In genomic region chr11:75540710-75541581, GRCm38 (mm10) we compare ENCODE assay signal across 9 mouse cellular contexts. TPM values are rescaled to one million over a fixed set of nuclear protein-coding genes. Genes with fewer than 3 reads are reported as not detected.
DNase-seq lines count a peak whose midpoint lies in the region; ATAC-seq and TF ChIP-seq lines count a peak whose summit lies in the region.
"Had no signal": no experiment of that assay in that cellular context is flagged by ENCODE, and none has a peak within 500 bp of the region (broad histone marks: within the 10 kb centered on the region; RNA-seq: fewer than 3 reads in every experiment).

No protein-coding gene starts in this region.

- no peak for TF ChIP-seq CTCF in lung, embryonic 14.5 days (IDR thresholded peaks at IDR 0.05; ENCODE audit: low read depth)

- H3K9me3 ChIP-seq in lung, embryonic 14.5 days (ENCODE audit: low read depth, low read length): no peaks in the 10 kb centered on the region

- no peaks in the 10 kb centered on the region for H3K4me1 ChIP-seq in lung, embryonic 14.5 days (ENCODE audit: insufficient read depth)

- no peaks in the 10 kb centered on the region for H3K36me3 ChIP-seq in lung, embryonic 14.5 days (ENCODE audit: insufficient read depth)

- no peak overlapping the region for H3K9ac ChIP-seq in lung, embryonic 14.5 days

- WGBS in lung, embryonic 14.5 days: 63% methylated on average over 19 of the region's 19 CpGs

- peak overlapping the region; percentile 58 for H3K27ac ChIP-seq in lung, embryonic 14.5 days (ENCODE audit: low read depth)

- peak; percentile 61 to 68 for DNase-seq in cerebellum, postnatal 25 days
- no peak for DNase-seq in cerebellum, postnatal 4 days (ENCODE audit: low spot score in 2 of 2)
- peak; percentile 33 for DNase-seq in lung, embryonic 14.5 days
- no peak for DNase-seq in lung, postnatal 25 days (ENCODE audit: low spot score)
- DNase-seq in adrenal gland, postnatal 36 days: no peak

- H3K4me3 ChIP-seq in lung, embryonic 14.5 days (ENCODE audit: low read depth, low read length): no peak overlapping the region
- H3K4me3 ChIP-seq: myocyte had no signal

- no peaks in the 10 kb centered on the region for H3K27me3 ChIP-seq in lung, embryonic 14.5 days (ENCODE audit: insufficient read depth, low read length)

- no peak for ATAC-seq in lung, embryonic 14.5 days (ENCODE audit: insufficient read depth)
- peak; percentile 27 for ATAC-seq in inflammation-experienced regulatory T-cells, adult 6 months
- ATAC-seq in monocyte, adult 5-6 weeks (replicated peaks; ENCODE audit: insufficient number of reproducible peaks, low FRiP score, low TSS enrichment, poor library complexity, severe bottlenecking): peak; percentile 93
- no peak for ATAC-seq in erythroid progenitor cell, adult 5-6 weeks (replicated peaks; ENCODE audit: low FRiP score, poor library complexity, severe bottlenecking)

- H3K4me2 ChIP-seq in lung, embryonic 14.5 days: no peak overlapping the region

RNA-seq across cellular contexts. Expression of gene Slc43a2, which starts 9.5 kb away (rescaled TPM):
- 4.0 and 6.4 TPM in 2 replicates for polyA plus RNA-seq in lung, embryonic 14.5 days (2014; fragmentation: Nextera tagmentation; extraction: Ambion mirVana)
- polyA plus RNA-seq in inflammation-experienced regulatory T-cells, adult 6 months (2017; shearing (Covaris generic)): 10 to 100 TPM; 20.1 to 22.4 (median 21.6) TPM
- 33.3 to 44.2 TPM (median 36.6 TPM) in 3 replicates for total RNA-seq in monocyte, adult 5-6 weeks (2017)
- 10 to 100 TPM; 21.4 TPM for total RNA-seq in adrenal gland, postnatal 36 days (2021)
- 4.3 and 6.3 TPM in 2 replicates for total RNA-seq in erythroid progenitor cell, adult 5-6 weeks (2015; ENCODE audit: low replicate concordance)
- total RNA-seq in erythroid progenitor cell, adult 5-6 weeks (2017; ENCODE audit: low replicate concordance): 4.5 and 8.2 TPM in 2 replicates

RNA-seq across cellular contexts. Expression of gene Scarf1, which starts 27.6 kb away (rescaled TPM):
- 11.6 and 15.2 TPM in 2 replicates for polyA plus RNA-seq in lung, embryonic 14.5 days (2014; fragmentation: Nextera tagmentation; extraction: Ambion mirVana)
- under 1 TPM; 0.18 to 0.93 (median 0.28) TPM for polyA plus RNA-seq in inflammation-experienced regulatory T-cells, adult 6 months (2017; shearing (Covaris generic))
- total RNA-seq in monocyte, adult 5-6 weeks (2017): 1.6 TPM in 2 of 3 replicates, not detected in the other
- total RNA-seq in adrenal gland, postnatal 36 days (2021): 1 to 10 TPM; 8.7 TPM
- not detected in 2 replicates for total RNA-seq in erythroid progenitor cell, adult 5-6 weeks (2015; ENCODE audit: low replicate concordance)
- 0.15 TPM in 1 of 2 replicates, not detected in the other for total RNA-seq in erythroid progenitor cell, adult 5-6 weeks (2017; ENCODE audit: low replicate concordance)

RNA-seq across cellular contexts. Expression of gene Rilp, which starts 31.1 kb away (rescaled TPM):
- polyA plus RNA-seq in lung, embryonic 14.5 days (2014; fragmentation: Nextera tagmentation; extraction: Ambion mirVana): 0.43 and 0.58 TPM in 2 replicates
- not detected for polyA plus RNA-seq in inflammation-experienced regulatory T-cells, adult 6 months (2017; shearing (Covaris generic))
- total RNA-seq in monocyte, adult 5-6 weeks (2017): 3.7 to 7.0 TPM (median 4.9 TPM) in 3 replicates
- 10 to 100 TPM in 1 of 2 experiments, 1 to 10 TPM in 1; 9.3 to 11.5 TPM for total RNA-seq in adrenal gland, postnatal 36 days (2021)
- total RNA-seq in erythroid progenitor cell, adult 5-6 weeks (2015; ENCODE audit: low replicate concordance): not detected in 2 replicates
- 0.26 and 1.3 TPM in 2 replicates for total RNA-seq in erythroid progenitor cell, adult 5-6 weeks (2017; ENCODE audit: low replicate concordance)

RNA-seq across cellular contexts. Expression of gene Pitpna, which starts 47.0 kb away (rescaled TPM):
- polyA plus RNA-seq in lung, embryonic 14.5 days (2014; fragmentation: Nextera tagmentation; extraction: Ambion mirVana): 84.7 and 89.6 TPM in 2 replicates
- 10 to 100 TPM; 30.5 to 50.5 (median 40.2) TPM for polyA plus RNA-seq in inflammation-experienced regulatory T-cells, adult 6 months (2017; shearing (Covaris generic))
- total RNA-seq in monocyte, adult 5-6 weeks (2017): 113 to 174 TPM (median 147 TPM) in 3 replicates
- total RNA-seq in adrenal gland, postnatal 36 days (2021): 100 to 1,000 TPM; 169 to 177 TPM
- total RNA-seq in erythroid progenitor cell, adult 5-6 weeks (2015; ENCODE audit: low replicate concordance): 39.8 and 49.4 TPM in 2 replicates
- 18.0 and 33.4 TPM in 2 replicates for total RNA-seq in erythroid progenitor cell, adult 5-6 weeks (2017; ENCODE audit: low replicate concordance)

RNA-seq across cellular contexts. Expression of gene Prpf8, which starts 54.3 kb away (rescaled TPM):
- polyA plus RNA-seq in lung, embryonic 14.5 days (2014; fragmentation: Nextera tagmentation; extraction: Ambion mirVana): 96.9 and 104 TPM in 2 replicates
- 10 to 100 TPM; 37.6 to 48.7 (median 43.8) TPM for polyA plus RNA-seq in inflammation-experienced regulatory T-cells, adult 6 months (2017; shearing (Covaris generic))
- 65.5 to 114 TPM (median 72.0 TPM) in 3 replicates for total RNA-seq in monocyte, adult 5-6 weeks (2017)
- total RNA-seq in adrenal gland, postnatal 36 days (2021): 100 to 1,000 TPM; 146 to 161 TPM
- total RNA-seq in erythroid progenitor cell, adult 5-6 weeks (2015; ENCODE audit: low replicate concordance): 69.6 and 70.0 TPM in 2 replicates
- 53.6 and 56.5 TPM in 2 replicates for total RNA-seq in erythroid progenitor cell, adult 5-6 weeks (2017; ENCODE audit: low replicate concordance)

Comparison
In these comparisons a context has a peak if more than half of its experiments do, and no peak if none do; other contexts are left out.
1. DNase-seq: peak in cerebellum, postnatal 25 days (2 of 2) and lung, embryonic 14.5 days (single experiment); none in cerebellum, postnatal 4 days (0 of 2), lung, postnatal 25 days (single experiment) and adrenal gland, postnatal 36 days (0 of 2).
2. ATAC-seq: peak in inflammation-experienced regulatory T-cells, adult 6 months (single experiment) and monocyte, adult 5-6 weeks (single experiment); none in lung, embryonic 14.5 days (single experiment) and erythroid progenitor cell, adult 5-6 weeks (single experiment).